Mouse (Mus musculus) G1E (cell line): ENCODE measurements around the gene Add2. TPM values are rescaled to one million over a fixed set of nuclear protein-coding genes. Genes with fewer than 3 reads are reported as not detected.

Experiments
- ATAC-seq: 2 replicates; pipeline ENCODE4 v1.8.0; 2016; ENCODE audit warnings: mild to moderate bottlenecking; ENCODE audit not compliant: insufficient number of reproducible peaks, poor library complexity, low FRiP score, severe bottlenecking; ENCODE audit errors: extremely low read depth
- DNase-seq: peaks from one replicate; pipeline ENCODE4 v3.0.0; 2012; ENCODE audit warnings: low spot score
- H3K27me3 ChIP-seq: 2 replicates; pipeline ENCODE4 v1.6.1; 2012; ENCODE audit warnings: mild to moderate bottlenecking, low read length, inconsistent platforms; ENCODE audit not compliant: insufficient read depth
- H3K36me3 ChIP-seq: replicated peaks from 2 replicates; pipeline ENCODE3; 2012; ENCODE audit warnings: mild to moderate bottlenecking, inconsistent platforms
- H3K4me1 ChIP-seq: 2 replicates; pipeline ENCODE4 v1.6.1; 2012; ENCODE audit warnings: low read depth, low read length, inconsistent platforms, mixed read lengths; ENCODE audit not compliant: insufficient read depth
- H3K4me3 ChIP-seq: 2 replicates; pipeline ENCODE4 v1.5.1; 2012; ENCODE audit warnings: low read depth, mild to moderate bottlenecking, inconsistent platforms, low read length, moderate library complexity, mixed read lengths
- H3K9me3 ChIP-seq: replicated peaks from 2 replicates; pipeline ENCODE4 v1.6.1; 2012; ENCODE audit warnings: inconsistent platforms
- CTCF ChIP-seq: IDR thresholded peaks from 2 replicates; pipeline ENCODE4 v1.5.1; 2012; ENCODE audit warnings: low read depth, low read length, inconsistent platforms, mixed read lengths
- GATA1 ChIP-seq: IDR thresholded peaks from 2 replicates; pipeline ENCODE4 v1.6.1; 2012; ENCODE audit warnings: borderline replicate concordance, low read length, inconsistent platforms, mixed read lengths
- GATA2 ChIP-seq: IDR thresholded peaks from 2 replicates; pipeline ENCODE4 v1.6.1; 2012; ENCODE audit warnings: low read depth, low read length, inconsistent platforms, borderline replicate concordance
- POLR2AphosphoS5 ChIP-seq: IDR thresholded peaks from 2 replicates; pipeline ENCODE4 v1.6.1; 2012; ENCODE audit warnings: low read depth, low read length, inconsistent platforms; ENCODE audit not compliant: insufficient replicate concordance
- TAL1 ChIP-seq: conservative IDR thresholded peaks from 2 replicates; pipeline ENCODE4 v1.6.1; 2012; ENCODE audit warnings: low read depth, low read length, inconsistent platforms, mixed read lengths
- polyA plus RNA-seq: library from polyadenylated mRNA; stranded (reverse); fragments of >175 nt; gene quantifications from 2 replicates; pipeline ENCODE4 v1.2.3, GENCODE M21; 2012
- total RNA-seq, 2 experiments: library from RNA; stranded (forward) in 1 of 2; stranded (reverse) in 1 of 2; fragments of 200-1000 nt in 1 of 2; fragments of >200 nt in 1 of 2; fragmentation: Nextera tagmentation in 1 of 2; gene quantifications; 2 replicates each; pipeline ENCODE4 v1.2.3; 2014 to 2017

Add2 gene
- total and polyA plus RNA-seq, 3 experiments = 82.9 to 125 (median 121) TPM

DNA sequence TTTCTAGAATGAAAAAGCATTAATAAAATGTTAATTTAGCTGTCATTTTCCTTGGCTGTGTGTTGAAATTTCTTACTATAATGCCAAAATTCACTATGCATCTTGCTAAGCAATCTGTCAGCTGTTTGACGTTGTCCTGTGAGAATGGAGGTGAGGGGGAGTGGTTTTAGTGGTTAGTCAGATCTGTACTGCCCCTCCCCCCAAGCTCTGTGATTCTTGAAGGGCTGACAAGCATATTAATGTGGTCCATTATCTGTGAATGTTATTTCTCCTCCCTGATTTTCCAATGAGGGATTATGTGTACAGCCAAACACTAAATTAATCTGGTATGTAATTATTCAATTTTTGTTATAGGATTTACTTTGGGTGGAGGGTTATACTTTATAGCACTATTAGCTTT, 30.0 kb downstream of the Add2 start:
- Histone ChIP-seq H3K9me3 (no peaks in the 10 kb centered on the region), H3K4me1 (peaks cover 28% of the 10 kb centered on the region), H3K4me3 (no peak overlapping the region), H3K36me3 (no peaks in the 10 kb centered on the region), H3K27me3 (peaks cover 54% of the 10 kb centered on the region)
- no peak for TF ChIP-seq POLR2AphosphoS5
- TF ChIP-seq CTCF = no peak
- no peak for TF ChIP-seq GATA2
- TF ChIP-seq GATA1 = no peak
- TF ChIP-seq TAL1 = no peak
- ATAC-seq (no peak), DNase-seq (no peak)

DNA sequence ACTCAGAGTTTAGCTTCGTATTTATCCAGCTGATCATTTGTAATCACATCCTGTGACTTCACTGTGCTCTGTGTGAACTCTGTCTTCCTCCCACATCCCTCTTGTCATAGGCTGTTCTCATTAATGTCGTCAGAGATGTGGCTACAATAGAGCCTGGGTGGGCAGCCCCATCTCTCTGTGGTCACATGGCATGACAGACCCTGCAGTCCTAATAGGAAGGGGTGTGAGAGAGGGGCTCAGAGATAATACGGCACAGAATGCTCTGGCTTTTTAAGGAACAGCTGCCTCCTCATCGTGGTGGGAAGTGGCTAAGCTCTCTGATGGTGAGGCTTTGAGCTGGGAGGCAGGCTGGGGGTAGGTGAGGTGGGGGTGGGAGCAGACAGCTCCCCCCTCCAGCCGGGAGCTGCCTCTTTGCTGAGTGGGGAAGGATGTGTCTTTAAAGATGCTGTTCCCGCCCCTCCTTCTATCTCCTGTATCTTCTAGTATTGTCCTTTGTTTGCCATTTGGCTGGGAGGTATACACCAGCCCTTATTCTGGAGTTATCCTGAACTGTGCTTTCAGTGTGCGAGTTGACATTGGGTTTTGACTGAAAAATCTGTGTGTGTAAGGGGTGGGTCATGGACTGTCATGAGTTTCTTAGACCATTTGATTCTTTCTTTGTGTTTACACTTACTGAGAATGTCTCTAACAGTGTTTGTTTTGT, 30.8 kb downstream of the Add2 start:
- peaks cover 50% of the 10 kb centered on the region for H3K27me3 ChIP-seq
- no peak for TF ChIP-seq POLR2AphosphoS5
- no peak for TF ChIP-seq GATA2
- TF ChIP-seq CTCF = no peak
- no peak for TF ChIP-seq TAL1
- no peak for TF ChIP-seq GATA1
- DNase-seq = no peak

GRCm38 (mm10) chr6:86060170-86060569, 31.7 kb downstream of the Add2 start:
- Histone ChIP-seq H3K9me3 (no peaks in the 10 kb centered on the region), H3K4me1 (peaks cover 31% of the 10 kb centered on the region), H3K36me3 (no peaks in the 10 kb centered on the region), H3K27me3 (peaks cover 49% of the 10 kb centered on the region), H3K4me3 (no peak overlapping the region)
- DNase-seq = no peak
- ATAC-seq = no peak
- TF ChIP-seq GATA1 (no peak), POLR2AphosphoS5 (no peak), TAL1 (no peak)

More for the DNA sequence above, 30.8 kb downstream of the Add2 start:
- Histone ChIP-seq H3K9me3 (no peaks in the 10 kb centered on the region), H3K4me1 (peaks cover 28% of the 10 kb centered on the region), H3K36me3 (no peaks in the 10 kb centered on the region), H3K4me3 (no peak overlapping the region)
- no peak for ATAC-seq

DNA sequence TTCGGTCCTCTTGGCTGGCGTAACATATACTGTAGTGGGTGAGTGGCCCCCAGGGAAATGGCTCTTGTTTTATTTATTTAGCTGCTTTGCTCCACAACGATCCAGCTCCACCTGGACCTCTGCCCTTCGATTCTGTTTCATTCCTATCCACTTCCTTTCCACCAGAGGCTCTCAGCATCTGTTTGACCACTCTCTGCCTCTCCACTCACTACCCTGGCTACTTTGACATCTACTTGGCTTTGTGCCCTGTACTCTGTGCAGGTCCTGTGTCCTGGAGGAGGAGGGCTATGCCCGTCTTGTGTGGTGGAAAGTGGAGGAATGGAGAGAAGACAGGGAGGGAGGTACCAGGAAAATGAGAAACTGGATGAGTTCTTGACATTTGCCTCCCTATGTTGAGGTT, 33.7 kb downstream of the Add2 start:
- ATAC-seq = no peak
- no peaks in the 10 kb centered on the region for H3K9me3 ChIP-seq
- H3K4me3 ChIP-seq = no peak overlapping the region
- no peaks in the 10 kb centered on the region for H3K36me3 ChIP-seq
- peaks cover 25% of the 10 kb centered on the region for H3K4me1 ChIP-seq
- TF ChIP-seq GATA1 (no peak), POLR2AphosphoS5 (no peak), TAL1 (no peak), GATA2 (no peak), CTCF (no peak)
- no peak for DNase-seq
- H3K27me3 ChIP-seq = peaks cover 57% of the 10 kb centered on the region

- Histone ChIP-seq H3K4me1 (peaks cover 21% of the 10 kb centered on the region), H3K36me3 (no peaks in the 10 kb centered on the region), H3K27me3 (peaks cover 56% of the 10 kb centered on the region), H3K9me3 (no peaks in the 10 kb centered on the region), H3K4me3 (no peak overlapping the region)
- ATAC-seq (no peak), DNase-seq (no peak)
- no peak for TF ChIP-seq GATA2
- no peak for TF ChIP-seq GATA1
- no peak for TF ChIP-seq POLR2AphosphoS5
- TF ChIP-seq TAL1 = no peak
- no peak for TF ChIP-seq CTCF
These were observed 34.2 kb downstream of the Add2 start for GRCm38 (mm10) chr6:86062684-86063083.

DNA sequence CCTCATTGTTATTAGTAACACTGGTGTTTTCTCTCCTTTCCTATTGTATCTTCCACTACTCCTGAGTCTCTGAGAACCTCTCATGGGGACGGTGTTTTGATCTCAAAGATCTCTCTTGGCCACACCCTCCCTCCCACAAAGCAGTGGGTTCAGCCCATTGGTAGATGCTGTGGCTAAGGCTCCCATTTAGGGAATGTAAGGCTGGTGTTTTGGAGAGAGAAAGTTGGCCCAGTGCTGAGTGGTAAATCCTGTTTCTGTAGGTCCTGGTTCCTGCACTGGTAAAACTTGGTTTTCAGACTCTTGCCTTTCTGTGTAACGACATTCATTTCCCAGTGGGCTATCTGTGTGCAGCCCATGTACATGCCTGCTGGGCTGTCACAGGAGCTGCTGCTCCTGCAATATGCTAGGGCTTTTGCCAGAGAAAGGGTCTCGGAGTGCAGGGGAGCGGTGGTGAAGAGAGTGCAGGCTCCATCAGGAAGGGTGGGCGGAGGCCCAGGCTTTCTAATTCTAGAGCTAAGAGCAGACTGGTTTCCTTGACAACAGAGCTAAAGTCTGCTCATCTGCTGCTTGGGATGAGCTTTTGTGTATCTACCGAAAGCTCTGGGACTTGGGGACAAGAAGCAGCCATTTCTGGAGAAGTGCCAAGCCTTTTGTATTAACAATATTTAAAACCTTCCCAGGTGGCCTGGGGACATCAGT, 36.0 kb downstream of the Add2 start:
- Histone ChIP-seq H3K36me3 (no peaks in the 10 kb centered on the region), H3K4me3 (no peak overlapping the region), H3K4me1 (peaks cover 12% of the 10 kb centered on the region), H3K27me3 (peaks cover 51% of the 10 kb centered on the region), H3K9me3 (no peaks in the 10 kb centered on the region)
- ATAC-seq (no peak), DNase-seq (no peak)
- TF ChIP-seq CTCF = no peak
- TF ChIP-seq GATA2 = no peak
- no peak for TF ChIP-seq POLR2AphosphoS5
- TF ChIP-seq GATA1 = no peak
- TF ChIP-seq TAL1 = no peak
